Mouse (Mus musculus): ENCODE results near the gene Btnl10. TPM values are rescaled to one million over a fixed set of nuclear protein-coding genes. Genes with fewer than 3 reads are reported as not detected.
A peak's percentile ranks its signal among the peaks of the same experiment; 100 is the strongest.

Btnl10 gene
- not detected for total RNA-seq (2022)

DNA sequence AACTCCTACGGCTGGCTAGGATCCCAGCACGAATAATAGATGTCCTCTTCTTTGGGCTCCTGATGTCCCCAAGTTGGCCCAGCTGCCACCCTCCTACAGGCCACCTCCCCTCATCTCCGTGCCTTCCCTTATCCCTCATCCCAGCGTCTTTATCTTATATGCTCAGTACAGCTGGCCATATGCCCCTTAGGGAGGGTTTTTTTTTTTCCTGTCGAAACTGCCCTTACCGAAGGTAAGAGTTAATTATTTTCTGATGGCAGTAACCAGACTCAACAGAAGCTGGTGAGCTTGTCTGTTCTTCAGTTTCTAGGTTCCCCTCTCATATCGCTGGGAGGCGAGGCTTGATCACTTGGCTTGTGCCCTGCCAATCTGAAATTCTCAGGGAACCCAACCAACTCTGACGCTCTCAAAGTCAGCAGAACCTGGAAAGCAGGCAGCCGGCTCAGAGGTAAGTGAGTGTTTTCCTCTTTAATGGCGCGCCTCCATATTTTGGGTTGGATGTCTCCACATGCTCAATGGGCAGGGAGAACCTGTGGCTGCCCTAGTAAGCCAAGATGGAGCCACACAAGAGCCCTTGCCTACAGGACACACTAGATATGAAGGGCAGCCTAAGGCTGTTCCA is at the start of gene Btnl10:
Gene Btnl10 (plus strand): TSS at position 164 of the 622 bp plus-strand sequence.
- no peak for DNase-seq (ENCODE audit: low spot score in 2 of 2)

DNA sequence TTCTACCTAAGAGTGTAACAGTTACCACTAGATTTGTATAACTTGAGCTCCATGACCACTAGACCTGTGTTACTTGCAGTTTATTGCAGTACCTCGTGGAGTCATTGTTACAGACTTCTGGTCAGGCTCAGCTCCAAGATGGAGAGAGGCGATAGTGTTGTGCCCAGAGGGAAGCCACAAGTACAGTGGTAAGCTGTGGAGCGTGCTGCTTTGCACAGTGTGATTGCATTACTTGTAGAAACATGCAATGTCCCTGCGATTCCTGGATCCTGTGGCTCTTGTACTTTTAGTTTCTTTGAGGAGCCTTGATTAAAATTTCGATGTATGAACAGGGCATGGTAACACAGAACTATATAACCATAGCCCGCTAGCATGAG is 49.8 kb upstream of the Btnl10 start:
- DNase-seq (ENCODE audit: low spot score in 2 of 2), result no peak

DNA sequence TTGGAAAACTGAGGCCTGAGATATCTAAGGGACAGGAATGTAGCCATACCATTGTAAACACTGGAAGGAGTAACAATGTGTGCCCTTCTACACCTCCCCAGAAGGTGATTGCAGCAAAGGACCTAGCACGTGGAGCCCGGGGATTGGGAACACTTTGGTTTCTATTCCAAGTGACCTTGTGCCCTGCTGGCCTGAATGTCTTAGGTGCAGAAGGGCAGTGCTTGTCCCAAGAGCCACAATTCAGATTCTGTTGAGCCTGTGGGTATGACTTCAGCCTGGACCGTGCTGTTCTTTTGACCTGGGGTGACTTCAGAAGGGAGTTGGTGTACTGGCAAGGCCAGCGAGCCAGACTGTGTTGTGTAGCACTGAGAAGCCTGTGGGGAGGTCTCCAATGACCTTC is 46.7 kb upstream of the Btnl10 start:
- DNase-seq (ENCODE audit: low spot score in 2 of 2), result no peak

DNA sequence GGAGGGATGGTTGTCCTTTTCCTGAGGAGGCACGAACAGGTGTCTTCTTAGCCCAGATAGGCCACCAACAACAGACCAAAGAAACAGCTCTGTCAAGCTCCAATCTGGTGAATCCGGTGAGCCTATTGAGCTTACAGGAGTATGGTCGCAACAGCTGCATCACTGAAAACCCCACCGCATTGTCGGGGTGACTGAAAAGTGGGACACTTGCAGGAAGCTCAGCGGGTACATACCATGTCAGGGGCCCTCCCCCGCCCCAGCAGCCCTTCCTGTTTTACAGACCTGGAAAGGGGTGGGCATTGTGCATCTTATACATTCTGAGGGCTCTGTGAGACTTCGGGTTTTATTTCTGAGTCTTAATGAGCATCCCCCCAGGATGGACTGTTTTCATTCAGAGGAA is 34.0 kb upstream of the Btnl10 start:
- no peak for DNase-seq (ENCODE audit: low spot score in 2 of 2)

DNA sequence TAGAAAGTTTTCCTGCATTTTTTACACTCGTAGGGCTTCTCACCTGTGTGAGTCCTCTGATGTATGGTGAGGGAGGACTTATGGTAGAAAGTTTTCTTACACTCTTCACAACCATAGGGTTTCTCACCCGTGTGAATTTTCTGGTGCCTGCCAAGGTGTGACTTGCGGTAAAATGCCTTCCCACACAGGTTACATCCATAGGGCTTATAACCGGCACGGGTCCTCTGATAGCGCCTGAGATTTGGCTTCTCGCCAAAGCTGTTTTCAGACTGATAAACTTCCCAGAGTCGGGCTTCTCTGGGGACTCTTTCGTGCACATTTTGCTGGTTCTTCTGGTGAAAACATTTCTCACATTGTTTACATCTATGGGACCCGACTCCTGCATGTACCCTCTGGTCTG is 27.2 kb upstream of the Btnl10 start:
- DNase-seq (ENCODE audit: low spot score in 2 of 2), result no peak

DNA sequence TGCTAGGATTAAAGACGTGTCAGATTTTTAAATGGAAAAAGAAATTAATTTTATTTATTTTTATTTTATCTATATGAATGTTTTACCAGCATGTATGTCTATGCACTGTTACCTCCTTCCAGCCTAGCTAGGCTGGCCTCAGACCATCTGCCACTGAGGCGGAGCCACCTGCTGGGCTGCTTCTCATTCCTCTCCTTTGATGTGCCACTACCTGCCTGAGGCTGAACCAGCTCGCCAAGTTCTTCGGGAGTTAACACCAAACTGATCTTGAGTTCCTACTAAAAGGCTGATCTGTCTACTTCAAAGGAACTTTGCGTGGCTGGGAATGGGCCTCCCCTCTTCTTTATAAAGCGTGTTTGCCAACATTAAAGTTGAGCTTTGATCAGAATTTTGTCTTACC is 23.3 kb upstream of the Btnl10 start:
- DNase-seq (ENCODE audit: low spot score in 2 of 2), result no peak

DNA sequence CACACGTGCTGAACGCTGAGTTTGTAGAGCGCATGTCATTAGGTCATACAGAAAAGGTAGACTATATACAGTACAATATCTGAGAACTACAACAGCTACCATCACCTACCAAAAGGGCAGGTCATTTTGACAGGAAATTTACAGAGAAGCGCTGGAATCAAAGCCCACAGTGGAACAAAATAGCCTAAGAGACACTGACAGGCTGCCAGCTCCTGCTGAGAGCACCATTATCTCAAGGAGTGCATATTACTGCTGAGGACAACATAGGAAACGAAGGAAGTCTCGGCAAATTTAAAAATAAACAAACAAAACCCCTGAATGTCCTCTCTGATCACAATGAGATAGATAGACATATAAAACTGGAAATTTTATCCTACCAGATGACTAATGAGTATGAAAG is 20.2 kb upstream of the Btnl10 start:
- no peak for DNase-seq (ENCODE audit: low spot score in 2 of 2)

DNA sequence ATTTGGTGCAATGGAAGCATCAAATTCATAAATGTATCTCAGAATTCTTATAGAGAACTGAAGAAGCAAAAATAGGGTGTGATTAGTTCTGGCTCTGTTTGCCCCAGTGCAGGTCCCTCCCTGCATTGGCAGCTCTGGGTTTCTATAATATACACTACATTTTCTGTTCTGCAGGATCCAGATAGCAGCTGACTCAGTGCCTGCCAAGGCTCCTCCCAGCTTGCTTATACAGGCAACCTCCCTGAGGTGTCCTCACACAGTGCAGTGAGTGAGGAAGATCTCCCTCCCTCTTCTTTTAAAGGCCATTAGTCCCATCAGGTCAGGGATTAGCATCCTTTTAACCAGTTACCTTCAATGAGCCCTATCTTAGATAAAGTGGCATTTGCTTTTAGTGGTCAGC is 16.6 kb upstream of the Btnl10 start:
- DNase-seq (ENCODE audit: low spot score in 2 of 2), result no peak

DNA sequence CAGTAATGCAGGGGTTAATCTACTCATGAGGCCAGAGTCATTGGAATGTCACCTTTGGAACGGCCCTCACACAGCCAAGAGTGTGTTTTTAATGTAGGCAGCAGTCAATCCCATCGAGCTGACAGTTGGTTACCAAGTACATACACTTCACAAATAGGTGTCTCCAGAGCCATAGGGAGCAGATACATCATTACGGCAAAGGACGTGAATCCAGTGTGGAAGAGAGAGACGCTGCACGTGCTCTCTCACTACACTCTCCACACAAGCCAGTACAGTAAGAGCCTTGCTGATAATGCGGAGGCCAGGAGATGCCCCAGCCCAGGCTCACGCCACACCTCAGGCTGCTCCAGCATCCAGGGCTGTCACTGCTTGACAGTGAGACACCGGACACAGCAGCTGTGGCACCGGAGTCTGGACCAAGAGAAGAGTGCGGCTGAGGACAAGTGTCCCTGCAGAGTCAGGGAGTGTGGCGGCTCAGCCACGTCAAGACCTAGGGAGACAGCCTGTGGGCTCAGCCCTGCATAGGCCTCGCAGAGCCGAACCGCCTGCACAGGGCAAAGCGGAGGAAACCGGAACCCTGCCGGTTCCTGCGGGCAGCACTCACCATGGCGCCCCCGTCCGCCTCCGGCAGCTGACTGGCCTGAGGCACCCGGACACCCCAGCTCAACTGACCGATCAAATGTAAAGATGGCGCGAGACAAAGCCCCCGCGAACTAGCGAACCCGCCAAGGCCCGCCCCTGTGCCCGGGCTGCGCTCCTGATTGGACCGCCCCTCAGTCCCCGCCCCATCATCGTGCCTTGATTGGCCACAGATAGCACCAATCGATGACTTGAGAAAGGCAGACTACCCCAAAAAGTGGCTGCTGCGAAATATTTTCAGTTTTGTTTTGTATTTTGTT is 13.9 kb upstream of the Btnl10 start, which contains the start of gene Zfp39:
Gene Zfp39 (minus strand): TSS at position 715 of the 899 bp plus-strand sequence.
- DNase-seq (ENCODE audit: low spot score in 2 of 2), result peak; percentile 95 to 97

DNA sequence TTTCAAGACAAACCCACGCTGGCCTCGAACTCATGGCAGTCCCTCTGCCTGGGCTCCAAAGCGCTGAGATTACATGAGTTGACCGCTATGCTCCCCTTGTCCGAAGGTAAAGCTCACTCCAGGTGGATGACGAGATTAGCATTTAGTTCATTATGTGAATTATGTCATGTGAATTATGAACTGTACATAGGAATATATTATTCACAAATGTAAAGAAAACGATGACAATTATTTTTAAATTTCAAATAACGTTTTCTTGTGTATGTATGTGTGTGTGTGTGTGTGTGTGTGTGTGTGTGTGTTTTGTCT is 13.3 kb upstream of the Btnl10 start:
- DNase-seq (ENCODE audit: low spot score in 2 of 2), result no peak

DNA sequence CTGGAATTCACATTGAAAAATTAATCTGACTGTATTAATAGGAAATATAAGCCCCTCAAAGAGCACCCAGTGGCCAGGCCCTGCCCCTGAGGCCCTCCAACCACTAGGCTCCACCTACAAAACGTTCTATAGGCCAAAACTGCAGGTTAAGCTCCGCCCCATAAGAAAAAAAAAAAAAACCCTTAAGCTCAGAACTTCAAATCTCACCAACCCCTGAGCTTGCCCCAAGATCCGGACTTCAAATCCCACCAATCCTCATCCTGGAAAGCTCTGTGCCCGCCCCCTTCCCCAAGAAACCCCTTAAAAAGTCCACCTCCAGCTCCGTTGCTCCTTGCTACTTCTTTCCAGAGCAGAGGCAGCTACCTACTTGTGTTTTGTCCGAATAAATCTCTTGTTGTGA is 12.9 kb upstream of the Btnl10 start:
- DNase-seq (ENCODE audit: low spot score in 2 of 2), result no peak

DNA sequence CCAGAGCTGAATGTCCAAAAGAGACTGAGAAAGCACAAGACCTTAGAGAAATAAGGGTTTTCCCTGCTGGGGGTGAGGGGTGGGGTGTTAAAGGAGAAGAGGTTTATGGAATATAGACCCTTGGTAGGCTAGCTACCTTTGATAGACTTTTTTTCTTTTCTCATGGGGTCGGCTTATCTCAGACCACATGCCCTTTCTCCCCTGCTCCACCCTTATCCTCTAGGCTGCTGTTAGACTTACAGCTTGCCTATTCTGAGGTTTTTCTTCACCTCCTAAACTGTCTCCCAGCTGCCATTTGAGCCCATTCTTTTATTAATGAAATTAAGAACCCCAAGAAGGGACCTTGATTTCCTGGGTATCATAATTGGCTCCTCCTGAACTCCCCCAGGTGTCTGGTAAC is 3.9 kb upstream of the Btnl10 start:
- no peak for DNase-seq (ENCODE audit: low spot score in 2 of 2)

DNA sequence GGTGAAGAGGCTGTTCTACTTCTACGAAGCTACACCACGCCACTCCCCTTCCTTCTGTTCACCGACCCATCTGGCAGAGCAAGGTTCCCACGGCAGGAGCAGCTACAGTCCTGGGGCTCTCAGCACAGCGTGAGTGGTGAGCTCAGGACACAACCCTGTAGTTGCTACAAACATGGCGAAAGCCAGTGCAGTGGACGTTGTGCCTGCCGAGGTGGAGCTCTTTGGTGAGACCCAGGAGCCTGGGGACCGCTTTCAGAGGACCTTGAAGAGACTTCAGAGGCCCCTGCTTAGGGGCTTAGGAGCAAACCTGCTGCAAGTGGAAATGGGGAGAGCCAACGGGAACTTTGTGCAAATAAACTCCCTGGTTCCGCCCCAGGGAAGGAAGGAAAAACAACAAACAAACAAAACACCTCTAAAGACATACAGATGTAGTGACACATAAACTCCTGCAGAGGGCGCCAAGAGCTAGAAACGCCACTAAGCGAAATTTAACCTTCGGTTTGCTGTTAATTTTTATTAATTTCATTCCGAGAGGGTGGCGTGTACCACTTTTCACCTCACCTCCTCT is 3.2 kb upstream of the Btnl10 start:
- DNase-seq (ENCODE audit: low spot score in 2 of 2), result no peak

DNA sequence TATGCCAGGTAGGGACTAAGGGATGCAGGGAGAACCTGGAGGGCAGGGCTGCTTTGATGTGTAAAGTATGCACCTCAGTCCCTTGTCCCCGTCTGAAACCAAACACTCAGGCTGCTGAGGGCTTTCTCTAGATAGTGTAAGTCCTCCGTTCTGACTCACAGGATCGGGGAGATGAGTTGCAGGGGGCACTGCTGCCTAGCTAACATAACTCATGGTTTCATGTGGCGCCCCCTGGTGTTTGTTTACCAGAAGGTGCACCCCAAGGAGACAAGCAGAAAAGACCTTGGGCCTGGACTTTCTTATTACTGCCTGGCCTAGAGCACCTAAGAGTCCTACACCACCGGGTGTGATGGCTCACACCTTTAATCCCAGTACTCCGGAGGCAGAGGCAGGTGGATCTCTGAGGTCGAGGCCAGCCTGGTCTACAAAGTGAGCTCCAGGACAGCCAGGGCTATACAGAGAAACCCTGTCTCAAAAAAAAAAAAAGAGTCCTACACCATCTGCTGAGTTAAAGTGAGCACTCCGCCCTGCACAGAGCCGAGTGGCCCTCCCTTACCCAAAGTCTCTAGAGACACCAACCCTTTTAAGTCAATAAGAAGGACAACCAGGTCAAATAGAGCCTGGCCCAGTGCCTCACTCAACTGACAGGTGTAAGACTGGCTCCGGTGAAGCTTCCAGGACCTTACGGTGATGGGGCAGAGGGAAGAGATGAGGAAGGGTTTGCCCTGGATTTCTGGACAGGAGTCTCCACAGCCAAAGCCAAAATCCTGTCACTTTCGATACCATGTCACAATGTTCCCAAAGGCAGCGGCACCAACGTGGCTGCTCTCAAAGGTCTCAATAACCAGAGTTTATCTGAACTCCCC is 596 bp upstream of the Btnl10 start:
- no peak for DNase-seq (ENCODE audit: low spot score in 2 of 2)

DNA sequence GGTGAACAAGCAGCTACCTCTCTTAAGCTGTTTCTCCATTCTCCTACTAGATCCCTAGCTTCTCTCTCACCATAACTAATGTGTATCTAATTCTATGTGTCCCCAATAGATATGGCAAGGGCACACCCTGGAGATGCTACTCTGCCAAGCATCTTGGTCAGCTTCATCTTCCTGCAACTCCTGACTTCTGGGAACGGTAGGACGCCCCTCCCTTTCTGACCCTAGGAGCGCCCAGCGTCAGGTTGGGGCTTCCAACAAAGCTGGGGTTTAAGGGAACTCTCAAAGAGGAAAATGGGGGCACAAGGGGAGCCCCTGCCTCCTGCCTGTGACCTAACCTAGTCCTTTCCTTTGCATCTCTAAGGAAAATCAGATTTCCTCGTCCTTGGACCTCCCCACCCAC is 1.1 kb downstream of the Btnl10 start:
- no peak for DNase-seq (ENCODE audit: low spot score in 2 of 2)

DNA sequence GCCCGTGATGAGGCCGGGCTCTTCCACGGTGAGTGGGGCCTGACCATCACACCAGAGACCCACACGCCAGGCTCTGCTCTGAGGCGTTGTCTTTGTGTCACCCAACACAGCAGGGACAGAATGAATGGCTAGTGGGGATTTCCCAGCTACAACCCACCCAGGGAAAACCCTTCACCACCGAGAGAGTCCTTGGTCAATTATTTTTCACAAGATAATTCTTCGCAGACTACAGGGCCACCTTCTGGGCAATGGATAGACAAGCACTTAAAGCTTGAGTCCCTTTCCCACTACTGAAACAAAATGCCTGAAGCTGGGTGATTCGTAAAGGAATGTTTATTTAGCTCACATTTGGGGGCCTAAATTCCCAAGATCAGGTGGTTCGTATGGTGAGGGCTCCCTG is 4.7 kb downstream of the Btnl10 start:
- DNase-seq (ENCODE audit: low spot score in 2 of 2), result no peak

DNA sequence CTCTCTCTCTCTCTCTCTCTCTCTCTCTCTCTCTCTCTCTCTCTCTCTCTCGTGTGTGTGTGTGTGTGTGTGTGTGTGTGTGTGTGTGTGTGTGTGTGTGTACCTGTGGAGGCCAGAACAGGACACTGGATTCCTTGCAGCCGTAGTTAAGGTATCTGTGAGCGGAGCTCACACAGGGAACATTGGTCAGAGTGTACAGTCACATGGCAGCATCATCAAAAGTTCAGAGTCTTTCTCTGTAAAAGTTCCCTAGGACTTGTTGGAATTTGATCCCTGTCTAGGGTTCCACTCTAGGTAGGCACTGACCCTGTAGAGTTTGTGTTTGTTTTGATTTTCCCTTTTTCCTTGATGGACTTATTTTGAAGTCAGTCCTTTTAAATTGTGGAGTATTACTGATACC is 8.9 kb downstream of the Btnl10 start:
- DNase-seq (ENCODE audit: low spot score in 2 of 2), result no peak

DNA sequence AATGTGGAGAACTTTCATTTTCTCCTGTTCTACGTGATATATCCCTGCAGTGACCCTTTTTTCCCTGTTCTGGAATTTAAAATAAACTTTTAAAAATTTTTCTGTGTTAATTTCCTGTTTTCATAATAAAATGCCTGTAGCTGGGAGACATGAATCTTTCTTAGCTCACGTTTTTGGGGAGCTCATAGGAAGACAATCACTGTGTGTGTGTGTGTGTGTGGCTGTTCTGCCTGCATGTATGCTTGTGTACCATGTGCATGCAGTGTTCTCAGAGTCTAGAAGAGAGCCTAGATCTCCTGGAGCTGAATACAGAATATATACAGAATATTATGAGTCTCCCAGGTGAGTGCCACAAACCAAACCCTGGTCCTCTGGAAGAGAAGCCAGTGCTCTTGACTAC is 9.3 kb downstream of the Btnl10 start:
- DNase-seq (ENCODE audit: low spot score in 2 of 2), result no peak

DNA sequence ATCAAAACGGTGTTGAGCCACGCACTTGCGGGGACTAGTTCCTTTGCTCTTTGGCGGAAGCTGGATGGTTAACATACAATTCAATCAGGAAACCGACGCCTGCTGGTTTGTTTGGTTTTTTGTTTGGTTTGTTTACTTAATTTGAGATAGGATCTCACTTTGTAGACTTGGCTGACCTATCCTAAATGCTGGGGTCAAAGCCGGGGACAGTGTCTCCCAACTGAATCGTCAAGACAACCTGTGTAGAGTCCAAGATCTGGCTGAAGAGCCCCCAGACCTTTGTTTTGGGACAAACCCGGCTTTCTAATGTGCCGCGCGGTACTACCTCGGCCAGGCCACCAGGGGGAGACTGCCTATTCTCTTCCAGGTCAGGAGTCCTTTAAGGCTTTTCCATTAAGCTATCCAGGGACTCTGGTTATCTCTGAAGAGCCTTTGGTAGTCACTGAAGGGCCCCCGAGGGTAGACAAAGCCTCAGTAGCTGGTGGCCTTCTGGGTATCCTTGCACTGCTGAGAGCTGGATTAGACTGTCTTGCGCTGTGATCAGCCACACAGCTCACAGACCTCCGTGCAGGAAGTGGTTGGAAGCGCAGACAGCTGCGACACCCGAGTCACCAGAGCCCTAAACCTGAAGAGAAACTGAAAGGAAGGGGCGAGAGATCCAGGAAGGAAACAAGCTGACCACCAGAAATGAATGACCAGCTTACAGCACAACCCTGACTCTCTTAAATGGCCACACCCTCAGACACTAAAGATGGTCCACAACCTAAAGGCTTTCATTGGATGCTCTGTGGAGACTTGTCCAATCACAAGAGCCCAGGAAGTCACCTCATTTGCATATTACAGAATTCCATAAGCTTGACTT is 10.3 kb downstream of the Btnl10 start:
- no peak for DNase-seq (ENCODE audit: low spot score in 2 of 2)

DNA sequence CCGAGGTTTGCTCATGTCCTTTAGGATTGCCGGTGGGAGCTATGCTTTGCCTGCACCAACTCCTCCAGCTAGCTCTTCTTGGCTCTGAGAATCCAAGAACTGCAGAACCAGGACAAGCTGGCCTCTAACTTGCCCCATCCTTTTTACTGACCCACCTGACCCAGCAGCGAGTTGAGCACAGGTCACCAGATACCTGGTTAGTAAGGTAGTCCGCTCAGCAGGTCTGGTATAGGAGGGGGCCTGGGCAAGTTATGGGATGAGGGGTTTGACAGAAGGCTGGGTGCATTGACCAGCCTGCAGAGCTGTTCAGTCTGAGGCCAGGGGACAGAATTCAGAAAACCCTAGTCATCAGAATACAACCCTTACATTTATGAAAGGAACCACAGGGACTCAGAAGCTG is 11.3 kb downstream of the Btnl10 start:
- no peak for DNase-seq (ENCODE audit: low spot score in 2 of 2)

DNA sequence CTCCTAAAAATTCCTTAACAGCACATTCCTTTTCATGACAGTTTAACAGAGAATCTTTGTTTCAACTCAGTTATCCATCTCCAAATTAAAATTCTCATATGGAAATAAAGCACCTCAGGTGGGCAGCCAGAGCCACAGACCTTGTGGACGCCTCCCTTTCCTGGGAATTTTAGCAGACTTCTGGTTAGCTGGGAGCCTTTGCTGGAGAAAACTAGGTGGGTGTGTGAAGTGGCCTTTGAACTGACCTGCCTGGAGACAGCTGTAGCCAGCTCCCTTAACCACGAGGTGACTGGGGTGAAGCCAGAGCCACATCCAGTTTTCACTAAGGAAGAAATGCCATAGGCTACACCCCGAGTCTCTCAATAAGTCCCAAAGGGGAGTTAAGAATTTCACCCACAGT is 11.9 kb downstream of the Btnl10 start:
- DNase-seq (ENCODE audit: low spot score in 2 of 2), result no peak
